Mouse (Mus musculus): Measurements from ENCODE around the gene Avil.

- no peak for TF ChIP-seq CTCF (IDR thresholded peaks at IDR 0.05; ENCODE audit: extremely low read depth, insufficient read length, insufficient replicate concordance, low read depth, low read length)
- no peak for TF ChIP-seq POLR2A (IDR thresholded peaks at IDR 0.05; ENCODE audit: low read depth, low read length)
These were observed 54.9 kb downstream of the Avil start for GRCm38 (mm10) chr10:127055406-127055805.

All from small intestine, adult 2 months (tissue).